Mouse (Mus musculus) embryonic facial prominence, embryonic 13.5 days (tissue): ENCODE results near the gene Gatd1. TPM values are rescaled to one million over a fixed set of nuclear protein-coding genes. Genes with fewer than 3 reads are reported as not detected.

Experiments
- ATAC-seq: fragments of 200-750 bp; cut with Nextera tagmentation; 2 replicates; pipeline ENCODE4 v1.8.0; 2017; ENCODE audit warnings: low read depth; ENCODE audit not compliant: insufficient number of reproducible peaks, insufficient read depth, low FRiP score, low TSS enrichment
- H3K27ac ChIP-seq: fragments of 300-500 bp; sonication (generic); 2 replicates; pipeline ENCODE4 v1.5.1; 2015; ENCODE audit warnings: moderate library complexity, mild to moderate bottlenecking, inconsistent platforms
- H3K27me3 ChIP-seq: fragments of 300-500 bp; sonication (generic); 2 replicates; pipeline ENCODE4 v1.6.1; 2015; ENCODE audit warnings: mild to moderate bottlenecking, inconsistent platforms
- H3K36me3 ChIP-seq: fragments of 300-500 bp; sonication (generic); 2 replicates; pipeline ENCODE4 v1.6.1; 2015; ENCODE audit warnings: mild to moderate bottlenecking, inconsistent platforms
- H3K4me1 ChIP-seq: fragments of 300-500 bp; sonication (generic); 2 replicates; pipeline ENCODE4 v1.6.1; 2015; ENCODE audit warnings: inconsistent platforms
- H3K4me2 ChIP-seq: fragments of 300-500 bp; sonication (generic); 2 replicates; pipeline ENCODE4 v1.6.1; 2015; ENCODE audit warnings: moderate library complexity, mild to moderate bottlenecking, inconsistent platforms
- H3K4me3 ChIP-seq: fragments of 300-500 bp; sonication (generic); 2 replicates; pipeline ENCODE4 v1.5.1; 2015; ENCODE audit warnings: mild to moderate bottlenecking, inconsistent platforms
- H3K9ac ChIP-seq: fragments of 300-500 bp; sonication (generic); 2 replicates; pipeline ENCODE4 v1.6.1; 2015; ENCODE audit warnings: mild to moderate bottlenecking, inconsistent platforms
- H3K9me3 ChIP-seq: fragments of 300-500 bp; sonication (generic); 2 replicates; pipeline ENCODE4 v1.6.1; 2016; ENCODE audit warnings: inconsistent platforms
- WGBS: fragments of 180-500 bp; shearing (Covaris S2); methylation state at CpG from one replicate; pipeline ENCODE4 v1.1.7; 2015; ENCODE audit warnings: mixed read lengths; 5-methylcytosine and 5-hydroxymethylcytosine counted together
- polyA plus RNA-seq: library from polyadenylated mRNA; unstranded; fragments of >200 nt; fragmentation: Nextera tagmentation; extraction: Ambion mirVana; gene quantifications from 2 replicates; pipeline ENCODE4 v1.2.1, GENCODE M21; 2015

Gatd1 gene
- polyA plus RNA-seq, 1 experiment from 2014 or later = 74.2 TPM

DNA sequence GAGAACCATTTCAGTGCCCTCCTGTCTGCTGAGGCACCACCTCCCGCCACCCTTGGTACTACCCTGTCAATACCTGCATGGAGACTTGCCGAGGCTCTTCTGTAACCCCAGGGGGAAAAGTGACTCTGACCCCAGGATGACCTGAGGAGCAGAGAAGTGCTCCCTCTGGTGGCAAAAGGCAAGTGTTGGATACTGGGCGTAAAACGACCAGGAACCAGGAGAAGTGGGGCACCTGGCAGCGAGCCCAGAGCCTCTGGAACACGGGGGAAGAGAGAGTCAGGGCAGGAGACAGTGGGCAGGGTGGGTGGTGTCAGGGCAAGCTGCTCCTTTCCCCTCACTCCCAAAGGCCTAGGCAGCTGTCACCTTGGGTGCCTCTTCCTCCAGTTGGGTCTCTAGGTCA, 26.7 kb upstream of the Gatd1 start:
- no peak overlapping the region for H3K9ac ChIP-seq
- ATAC-seq = no peak
- 23% methylated on average over 6 of the region's 6 CpGs for WGBS
- peaks cover 38% of the 10 kb centered on the region for H3K36me3 ChIP-seq
- H3K4me1 ChIP-seq = peaks cover 57% of the 10 kb centered on the region
- H3K9me3 ChIP-seq = no peaks in the 10 kb centered on the region
- H3K4me3 ChIP-seq = no peak overlapping the region
- H3K27me3 ChIP-seq = no peaks in the 10 kb centered on the region
- no peak overlapping the region for H3K27ac ChIP-seq
- 0 out of 2 replicates have a peak overlapping the region, but pooled peaks have one; percentile 7 for H3K4me2 ChIP-seq

DNA sequence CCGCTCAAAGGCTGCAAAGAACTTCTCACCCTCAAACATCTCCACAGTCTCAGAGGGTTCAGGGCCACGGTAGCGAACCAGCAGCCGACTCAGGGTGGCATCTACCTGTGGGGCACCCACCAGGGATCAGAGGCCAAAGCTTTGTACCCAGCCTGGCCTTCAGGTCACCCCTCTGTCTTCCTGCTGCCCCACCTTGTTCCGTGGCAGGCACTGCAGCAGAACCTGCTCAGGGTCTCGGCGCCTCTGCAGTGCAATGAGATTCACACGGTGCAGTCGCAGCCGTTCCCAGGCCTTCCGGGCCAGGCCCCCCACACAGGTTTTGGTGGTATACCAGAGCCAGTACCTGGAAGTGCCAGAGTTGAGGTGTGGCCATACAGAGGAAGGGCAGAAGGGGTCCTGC, 25.9 kb upstream of the Gatd1 start:
- H3K4me2 ChIP-seq = no peak overlapping the region
- no peaks in the 10 kb centered on the region for H3K9me3 ChIP-seq
- no peak overlapping the region for H3K27ac ChIP-seq
- peaks cover 65% of the 10 kb centered on the region for H3K4me1 ChIP-seq
- 94% methylated on average over 11 of the region's 11 CpGs for WGBS
- no peak for ATAC-seq
- peaks cover 38% of the 10 kb centered on the region for H3K36me3 ChIP-seq
- no peak overlapping the region for H3K9ac ChIP-seq
- H3K4me3 ChIP-seq = no peak overlapping the region
- no peaks in the 10 kb centered on the region for H3K27me3 ChIP-seq

DNA sequence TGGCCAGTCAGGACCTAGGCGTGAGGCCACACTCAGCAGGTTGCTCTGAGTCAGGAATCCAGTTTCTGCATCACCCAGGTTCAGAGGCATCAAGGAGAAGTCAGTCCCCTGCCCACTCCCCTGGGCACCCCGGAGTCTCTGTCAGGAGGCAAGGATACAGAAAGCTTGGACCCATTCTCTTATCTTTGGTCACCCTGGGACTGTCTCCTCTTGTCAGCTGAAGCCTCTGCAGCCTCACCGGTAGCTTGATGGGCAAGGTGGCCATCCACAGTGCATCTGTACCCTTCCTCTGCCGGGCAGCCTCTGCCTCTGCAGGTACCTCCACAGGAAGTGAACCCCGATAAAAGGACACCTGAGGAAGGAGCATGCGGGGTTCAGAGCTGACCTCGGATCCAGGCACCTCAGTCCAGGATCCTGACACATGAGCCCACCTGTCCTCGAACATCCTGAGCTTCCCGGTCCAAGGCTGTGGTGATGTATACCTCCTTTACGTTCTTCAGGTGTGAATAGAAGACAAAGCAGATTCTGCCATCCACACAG, 25.3 kb upstream of the Gatd1 start:
- peaks cover 69% of the 10 kb centered on the region for H3K4me1 ChIP-seq
- H3K4me2 ChIP-seq = no peak overlapping the region
- WGBS = 96% methylated on average over 10 of the region's 10 CpGs
- no peak overlapping the region for H3K27ac ChIP-seq
- H3K4me3 ChIP-seq = no peak overlapping the region
- H3K9me3 ChIP-seq = no peaks in the 10 kb centered on the region
- H3K9ac ChIP-seq = no peak overlapping the region
- peaks cover 38% of the 10 kb centered on the region for H3K36me3 ChIP-seq
- H3K27me3 ChIP-seq = no peaks in the 10 kb centered on the region
- ATAC-seq = no peak

DNA sequence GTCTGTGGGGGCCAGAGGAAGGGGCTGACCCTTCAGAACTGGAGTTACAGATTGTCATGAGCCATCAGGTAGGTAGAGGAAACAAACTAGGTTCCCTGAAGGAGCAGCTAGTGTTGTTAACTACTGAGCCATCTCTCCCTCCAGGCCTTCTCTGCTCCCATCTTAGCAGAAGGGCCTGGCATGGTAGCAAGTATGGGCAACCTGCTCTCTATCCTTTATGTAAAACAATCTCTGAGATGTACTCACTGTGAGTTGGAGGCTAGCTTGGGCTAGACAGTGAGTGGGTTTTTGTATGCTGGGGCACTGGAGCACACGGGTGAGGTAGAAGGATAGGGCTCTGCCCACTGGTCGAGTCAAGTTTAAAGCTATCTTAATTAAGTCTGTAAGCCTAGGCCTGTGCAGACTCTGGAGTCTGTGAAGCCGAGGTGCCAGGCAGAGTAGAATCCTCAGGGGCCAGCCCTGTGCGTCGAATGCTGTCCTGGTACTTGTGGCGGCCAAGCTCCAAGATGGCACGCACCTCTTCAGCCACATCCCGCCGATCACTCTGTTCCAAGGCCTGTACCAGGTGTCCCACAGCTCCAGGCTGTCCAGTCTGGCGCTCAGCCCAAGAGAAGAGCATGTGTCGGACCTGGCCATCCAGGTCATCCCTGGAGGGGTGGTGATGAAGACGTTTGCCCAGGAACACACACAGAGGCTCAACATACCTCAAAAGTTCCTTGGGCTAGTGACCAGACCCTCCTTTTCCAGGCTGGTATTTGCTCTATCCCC, 24.4 kb upstream of the Gatd1 start:
- no peak for ATAC-seq
- peak overlapping the region; percentile 90; the same call in 1 of the 2 replicates for H3K4me2 ChIP-seq
- peak overlapping the region; percentile 84; the same call in 1 of the 2 replicates for H3K9ac ChIP-seq
- H3K4me3 ChIP-seq = no peak overlapping the region
- H3K9me3 ChIP-seq = no peaks in the 10 kb centered on the region
- peaks cover 70% of the 10 kb centered on the region for H3K4me1 ChIP-seq
- no peaks in the 10 kb centered on the region for H3K27me3 ChIP-seq
- peaks cover 43% of the 10 kb centered on the region for H3K36me3 ChIP-seq
- WGBS = 88% methylated on average over 12 of the region's 12 CpGs
- H3K27ac ChIP-seq = 0 out of 2 replicates have a peak overlapping the region, but pooled peaks have one; percentile 58

DNA sequence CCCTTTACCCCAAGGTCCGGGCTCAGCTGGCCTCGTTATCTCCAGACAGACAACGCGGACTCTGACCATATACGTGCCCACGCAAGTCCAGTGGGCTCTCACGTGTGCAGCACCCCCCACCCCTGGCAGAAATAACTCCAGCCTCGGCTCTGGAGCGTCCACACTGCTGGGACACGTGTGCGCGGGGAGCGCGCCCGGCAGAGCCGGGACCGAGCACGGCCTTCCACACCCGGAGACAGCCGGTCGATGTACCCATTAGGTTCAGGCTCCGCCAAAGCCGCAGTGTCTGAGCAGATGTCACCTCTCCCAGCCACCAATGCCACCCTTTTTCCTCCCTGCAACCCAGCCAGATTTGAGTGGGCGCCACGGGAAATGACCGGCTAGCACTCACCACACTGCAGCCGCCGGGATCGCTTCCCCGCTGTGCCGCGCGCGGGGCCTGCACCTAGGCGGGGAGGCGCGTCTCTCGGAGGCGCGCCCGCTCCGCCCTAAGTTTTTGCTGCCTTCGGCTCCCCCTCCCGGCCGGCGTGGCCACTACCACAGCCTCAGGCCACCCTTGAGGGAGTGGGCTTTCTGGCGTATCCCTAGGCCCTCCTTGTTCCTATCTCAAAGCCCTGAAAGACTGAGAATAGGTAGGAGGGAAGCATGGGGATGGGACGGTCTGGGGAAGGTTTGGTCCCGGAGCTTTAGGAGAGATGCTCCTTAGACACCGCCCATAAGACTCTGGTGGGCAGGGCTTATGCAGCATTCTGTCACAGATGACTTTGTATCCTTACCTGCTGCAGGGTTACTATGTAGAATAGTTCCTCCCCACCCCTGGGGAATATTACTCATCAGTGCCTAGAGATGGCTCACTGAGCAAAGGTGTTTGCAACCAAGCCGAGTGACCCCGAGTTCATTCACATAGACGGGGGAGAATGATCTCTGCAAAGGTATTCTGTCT, 23.5 kb upstream of the Gatd1 start, which contains the start of gene Slc25a22:
Gene Slc25a22 (minus strand): TSS at position 715 of the 943 bp plus-strand sequence.
- Histone ChIP-seq H3K4me2 (peak within 1 kb of the TSS; percentile 90), H3K4me3 (peak within 1 kb of the TSS; percentile 64), H3K27me3 (no peaks in the 10 kb centered on the region), H3K9me3 (no peaks in the 10 kb centered on the region), H3K4me1 (peaks cover 62% of the 10 kb centered on the region), H3K9ac (peak within 1 kb of the TSS; percentile 84), H3K36me3 (peaks cover 51% of the 10 kb centered on the region), H3K27ac (peak within 1 kb of the TSS; percentile 58; the same call in 1 of the 2 replicates)
- WGBS = 5% methylated on average over 53 of the region's 53 CpGs
- peak; percentile 62 for ATAC-seq

DNA sequence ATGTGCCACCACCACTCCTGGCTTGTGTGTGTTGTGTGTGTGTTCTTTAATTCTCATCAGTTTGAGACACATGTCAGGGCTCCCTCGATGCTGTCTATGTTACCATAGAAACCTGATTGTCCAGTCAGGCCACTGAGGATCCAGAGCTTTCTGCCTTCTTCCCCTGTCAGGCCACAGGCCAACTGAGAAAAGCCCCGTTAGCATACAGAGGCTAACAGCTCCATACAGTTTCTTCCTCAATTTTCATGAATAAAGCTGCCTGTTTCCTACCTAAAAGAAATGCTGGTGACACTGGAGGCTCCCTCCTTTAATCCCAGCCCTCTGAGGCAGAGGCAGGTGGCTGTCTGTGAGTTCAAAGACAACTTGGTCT, 22.6 kb upstream of the Gatd1 start:
- no peak for ATAC-seq
- Histone ChIP-seq H3K27ac (0 out of 2 replicates have a peak overlapping the region, but pooled peaks have one; percentile 58), H3K9ac (peak overlapping the region; percentile 84; the same call in 1 of the 2 replicates), H3K4me1 (peaks cover 53% of the 10 kb centered on the region), H3K27me3 (no peaks in the 10 kb centered on the region), H3K36me3 (peaks cover 58% of the 10 kb centered on the region), H3K4me2 (peak overlapping the region; percentile 90), H3K9me3 (no peaks in the 10 kb centered on the region), H3K4me3 (peak overlapping the region; percentile 64)
- 63% methylated on average over 2 of the region's 2 CpGs for WGBS

DNA sequence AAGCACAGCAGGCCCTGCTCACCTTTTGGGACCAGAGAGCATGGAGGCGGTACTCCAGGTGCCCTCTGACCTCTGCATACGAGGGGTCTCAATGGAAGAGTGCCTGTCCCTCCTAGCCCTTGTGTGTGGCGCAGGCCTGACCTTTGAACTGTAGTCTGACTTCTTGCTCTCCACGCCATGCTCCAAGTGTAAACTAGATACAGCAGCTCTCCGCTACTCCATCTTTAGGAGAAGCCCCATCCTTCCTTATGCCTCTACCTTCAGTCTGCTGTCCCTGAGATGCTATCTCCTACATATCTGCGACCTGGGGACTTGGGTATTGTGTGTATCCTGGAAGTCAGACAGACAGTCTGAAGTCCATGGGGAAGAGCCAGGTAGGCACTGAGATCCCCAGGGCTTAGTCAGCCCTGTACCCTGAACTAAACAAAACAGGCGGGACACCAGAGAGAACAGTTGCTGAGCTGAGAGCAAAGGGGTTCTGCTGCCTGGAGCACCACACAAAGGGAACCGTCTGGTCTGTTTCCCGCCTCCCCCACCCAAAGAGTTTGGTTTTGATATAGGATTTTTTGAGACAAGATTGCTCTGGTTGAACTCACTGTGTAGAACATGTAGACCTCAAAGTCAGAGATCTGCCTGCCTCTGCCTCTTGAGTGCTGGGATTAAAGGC, 22.1 kb upstream of the Gatd1 start:
- Histone ChIP-seq H3K27me3 (no peaks in the 10 kb centered on the region), H3K4me1 (peaks cover 50% of the 10 kb centered on the region), H3K27ac (no peak overlapping the region; the same call in 1 of the 2 replicates), H3K9ac (no peak overlapping the region), H3K4me3 (peak overlapping the region; percentile 55; the same call in 1 of the 2 replicates), H3K4me2 (peak overlapping the region; percentile 90), H3K9me3 (no peaks in the 10 kb centered on the region), H3K36me3 (peaks cover 58% of the 10 kb centered on the region)
- ATAC-seq = no peak
- 73% methylated on average over 9 of the region's 9 CpGs for WGBS

DNA sequence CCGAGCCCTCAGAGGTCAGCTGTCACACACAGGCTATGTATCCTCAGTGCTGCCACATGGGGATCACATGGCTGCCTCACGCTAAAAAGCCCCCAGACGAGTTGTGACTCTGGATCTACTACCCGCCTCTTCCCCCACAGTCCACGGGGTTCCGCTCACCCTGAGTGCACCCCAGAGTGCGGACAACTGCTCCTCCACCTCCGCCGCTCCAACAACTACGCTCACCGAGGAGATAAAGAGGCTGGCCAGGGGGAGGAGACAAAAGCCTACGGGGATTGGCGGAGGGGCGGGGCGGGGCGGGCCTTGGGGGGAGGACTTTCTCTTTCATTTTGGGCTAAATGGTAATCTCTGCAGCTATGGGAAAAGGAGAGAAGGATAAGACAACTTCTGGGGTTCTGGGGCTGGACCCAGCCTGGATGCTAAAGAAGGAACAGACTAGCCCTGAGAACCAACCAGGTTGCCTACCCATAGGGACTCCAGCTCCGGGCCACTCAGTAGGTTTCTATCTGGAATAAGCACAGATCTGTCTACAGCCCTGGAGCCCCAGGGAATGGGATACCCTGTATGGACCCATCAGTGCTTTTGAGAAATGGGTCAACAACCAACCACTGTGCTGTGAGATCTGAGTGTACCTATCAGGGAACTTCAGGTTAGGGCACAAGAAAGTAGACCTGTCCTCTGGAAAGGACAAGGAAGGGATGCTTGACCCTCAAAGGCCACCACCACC, 21.4 kb upstream of the Gatd1 start:
- H3K9ac ChIP-seq = peak overlapping the region; percentile 77
- peaks cover 46% of the 10 kb centered on the region for H3K4me1 ChIP-seq
- peaks cover 59% of the 10 kb centered on the region for H3K36me3 ChIP-seq
- ATAC-seq = no peak
- WGBS = 4% methylated on average over 17 of the region's 17 CpGs
- H3K9me3 ChIP-seq = no peaks in the 10 kb centered on the region
- H3K27ac ChIP-seq = peak overlapping the region; percentile 55
- no peaks in the 10 kb centered on the region for H3K27me3 ChIP-seq
- H3K4me3 ChIP-seq = peak overlapping the region; percentile 55
- peak overlapping the region; percentile 89 for H3K4me2 ChIP-seq

DNA sequence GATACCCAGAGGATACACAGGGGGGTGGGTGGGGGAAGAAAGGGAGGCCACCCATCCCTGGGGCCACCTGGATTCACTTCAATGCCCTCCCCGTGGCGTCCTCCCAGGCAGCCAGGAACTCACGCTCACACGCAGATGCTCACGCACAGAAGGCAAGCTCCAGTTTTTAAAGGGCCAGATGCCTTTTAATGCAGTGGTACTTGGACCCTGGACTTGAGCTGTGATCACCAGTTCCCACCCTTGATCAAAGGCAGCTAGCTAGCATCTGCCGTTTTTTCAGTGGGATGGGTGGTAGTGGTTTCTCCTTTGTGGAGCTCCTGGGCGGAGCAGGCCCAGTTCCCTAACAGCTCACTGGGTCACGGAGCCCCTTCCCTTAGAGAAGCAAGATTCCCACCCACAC, 20.5 kb upstream of the Gatd1 start:
- Histone ChIP-seq H3K27ac (peak overlapping the region; percentile 55), H3K27me3 (no peaks in the 10 kb centered on the region), H3K9ac (peak overlapping the region; percentile 77), H3K36me3 (peaks cover 54% of the 10 kb centered on the region), H3K4me3 (peak overlapping the region; percentile 55), H3K9me3 (no peaks in the 10 kb centered on the region), H3K4me2 (peak overlapping the region; percentile 89), H3K4me1 (peaks cover 50% of the 10 kb centered on the region)
- ATAC-seq = no peak
- 11% methylated on average over 8 of the region's 8 CpGs for WGBS

DNA sequence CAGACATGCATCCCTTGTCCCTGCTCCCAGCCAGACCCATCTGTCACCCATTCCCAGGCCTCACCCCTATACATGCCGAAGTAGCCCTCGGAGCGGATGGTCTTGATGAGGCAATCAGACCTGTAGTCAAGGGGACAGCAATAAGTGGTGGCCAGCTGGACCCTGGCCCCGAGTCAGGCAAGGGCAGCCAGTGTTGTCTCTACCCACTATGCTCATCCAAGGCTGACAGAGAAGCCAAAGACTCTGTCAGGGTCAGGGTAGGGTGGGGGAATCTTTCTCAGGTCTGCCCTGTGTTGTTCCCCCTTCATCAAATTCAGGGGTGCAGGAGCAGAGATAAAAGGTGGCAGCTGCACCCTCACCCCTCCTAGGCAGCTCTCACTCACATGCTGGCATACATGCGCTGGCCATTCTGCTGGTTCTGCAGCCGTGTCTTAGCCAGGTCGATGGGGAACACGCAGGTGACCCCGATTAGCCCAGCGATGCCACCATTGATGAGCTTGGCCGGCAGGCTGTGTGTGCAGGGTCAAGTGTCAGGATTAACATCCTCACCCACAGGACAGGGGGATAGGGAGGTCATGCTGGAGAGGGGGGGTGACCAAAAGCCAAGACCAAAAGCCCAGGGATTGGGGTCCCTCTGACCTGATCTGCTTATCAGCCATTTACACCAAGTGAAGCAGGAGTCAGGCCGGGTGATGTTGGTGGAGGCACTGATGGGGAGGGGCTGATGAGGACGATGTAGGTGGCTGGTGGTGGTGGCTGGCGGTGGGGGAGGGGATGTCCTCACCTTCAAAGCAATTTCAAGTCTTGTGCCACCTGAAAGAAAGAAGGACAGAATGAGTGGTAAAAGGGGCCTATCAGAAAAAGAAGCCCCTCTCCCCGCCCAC, 19.8 kb upstream of the Gatd1 start:
- peak overlapping the region; percentile 55 for H3K27ac ChIP-seq
- peak overlapping the region; percentile 89 for H3K4me2 ChIP-seq
- no peaks in the 10 kb centered on the region for H3K27me3 ChIP-seq
- peak overlapping the region; percentile 77 for H3K9ac ChIP-seq
- H3K36me3 ChIP-seq = peaks cover 47% of the 10 kb centered on the region
- peak overlapping the region; percentile 55 for H3K4me3 ChIP-seq
- 76% methylated on average over 15 of the region's 15 CpGs for WGBS
- peaks cover 57% of the 10 kb centered on the region for H3K4me1 ChIP-seq
- no peaks in the 10 kb centered on the region for H3K9me3 ChIP-seq
- no peak for ATAC-seq
